Mouse (Mus musculus) stomach, embryonic 15.5 days (tissue): ENCODE results near the gene Creb3l4. TPM values are rescaled to one million over a fixed set of nuclear protein-coding genes. Genes with fewer than 3 reads are reported as not detected.
A peak's percentile ranks its signal among the peaks of the same experiment; 100 is the strongest.

Source experiments
- ATAC-seq: fragments of 200-750 bp; cut with Nextera tagmentation; 2 replicates; pipeline ENCODE4 v1.8.0; 2017; ENCODE audit warnings: low read depth, moderate number of reproducible peaks, moderate TSS enrichment; ENCODE audit not compliant: insufficient read depth, low FRiP score
- H3K27ac ChIP-seq: fragments of 300-500 bp; sonication (generic); 2 replicates; pipeline ENCODE4 v1.5.1; 2015; ENCODE audit warnings: mild to moderate bottlenecking, inconsistent platforms
- H3K27me3 ChIP-seq: fragments of 300-500 bp; sonication (generic); replicated peaks from 2 replicates; pipeline ENCODE4 v1.6.1; 2015; ENCODE audit warnings: inconsistent platforms
- H3K36me3 ChIP-seq: fragments of 300-500 bp; sonication (generic); 2 replicates; pipeline ENCODE4 v1.6.1; 2015; ENCODE audit warnings: inconsistent platforms
- H3K4me1 ChIP-seq: fragments of 300-500 bp; sonication (generic); 2 replicates; pipeline ENCODE4 v1.6.1; 2015; ENCODE audit warnings: inconsistent platforms
- H3K4me2 ChIP-seq: fragments of 300-500 bp; sonication (generic); 2 replicates; pipeline ENCODE4 v1.6.1; 2015; ENCODE audit warnings: mild to moderate bottlenecking, inconsistent platforms
- H3K4me3 ChIP-seq: fragments of 300-500 bp; sonication (generic); replicated peaks from 2 replicates; pipeline ENCODE4 v1.5.1; 2015; ENCODE audit warnings: inconsistent platforms
- H3K9ac ChIP-seq: fragments of 300-500 bp; sonication (generic); 2 replicates; pipeline ENCODE4 v1.6.1; 2015; ENCODE audit warnings: inconsistent platforms
- H3K9me3 ChIP-seq: fragments of 300-500 bp; sonication (generic); 2 replicates; pipeline ENCODE4 v1.6.1; 2016; ENCODE audit warnings: inconsistent platforms
- WGBS: fragments of 180-500 bp; shearing (Covaris S2); methylation state at CpG from one replicate; pipeline ENCODE4 v1.1.7; 2015; 5-methylcytosine and 5-hydroxymethylcytosine counted together
- polyA plus RNA-seq: library from polyadenylated mRNA; unstranded; fragments of >200 nt; fragmentation: Nextera tagmentation; extraction: Ambion mirVana; gene quantifications from 2 replicates; pipeline ENCODE4 v1.2.1, GENCODE M21; 2015

Creb3l4 gene
- polyA plus RNA-seq, 1 experiment from 2014 or later = 21.4 TPM

DNA sequence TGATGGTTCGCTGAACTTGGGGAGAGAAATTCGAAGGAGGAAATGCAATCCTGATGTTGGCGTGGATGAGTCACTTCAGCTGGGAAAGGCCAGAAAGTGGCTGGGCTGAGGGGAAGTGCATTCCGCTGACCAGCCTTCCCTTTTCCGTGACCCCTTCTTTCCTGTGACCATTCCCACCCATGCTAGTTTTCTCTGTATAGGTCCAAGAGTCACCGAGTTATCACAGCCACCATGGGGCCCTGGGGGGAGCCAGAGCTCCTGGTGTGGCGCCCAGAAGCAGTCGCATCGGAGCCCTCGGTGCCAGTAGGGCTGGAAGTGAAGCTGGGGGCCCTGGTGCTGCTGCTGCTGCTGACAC lies 5.4 kb upstream of the Creb3l4 start:
- Histone ChIP-seq H3K9me3 (no peaks in the 10 kb centered on the region), H3K9ac (peak overlapping the region; percentile 88), H3K4me2 (peak overlapping the region; percentile 88), H3K4me1 (peaks cover 9% of the 10 kb centered on the region), H3K4me3 (peak overlapping the region; percentile 81), H3K27ac (peak overlapping the region; percentile 94), H3K36me3 (peaks cover 13% of the 10 kb centered on the region; the same call in 1 of the 2 replicates), H3K27me3 (no peaks in the 10 kb centered on the region)
- WGBS = under 1% methylated on average over 10 of the region's 10 CpGs
- no peak for ATAC-seq

DNA sequence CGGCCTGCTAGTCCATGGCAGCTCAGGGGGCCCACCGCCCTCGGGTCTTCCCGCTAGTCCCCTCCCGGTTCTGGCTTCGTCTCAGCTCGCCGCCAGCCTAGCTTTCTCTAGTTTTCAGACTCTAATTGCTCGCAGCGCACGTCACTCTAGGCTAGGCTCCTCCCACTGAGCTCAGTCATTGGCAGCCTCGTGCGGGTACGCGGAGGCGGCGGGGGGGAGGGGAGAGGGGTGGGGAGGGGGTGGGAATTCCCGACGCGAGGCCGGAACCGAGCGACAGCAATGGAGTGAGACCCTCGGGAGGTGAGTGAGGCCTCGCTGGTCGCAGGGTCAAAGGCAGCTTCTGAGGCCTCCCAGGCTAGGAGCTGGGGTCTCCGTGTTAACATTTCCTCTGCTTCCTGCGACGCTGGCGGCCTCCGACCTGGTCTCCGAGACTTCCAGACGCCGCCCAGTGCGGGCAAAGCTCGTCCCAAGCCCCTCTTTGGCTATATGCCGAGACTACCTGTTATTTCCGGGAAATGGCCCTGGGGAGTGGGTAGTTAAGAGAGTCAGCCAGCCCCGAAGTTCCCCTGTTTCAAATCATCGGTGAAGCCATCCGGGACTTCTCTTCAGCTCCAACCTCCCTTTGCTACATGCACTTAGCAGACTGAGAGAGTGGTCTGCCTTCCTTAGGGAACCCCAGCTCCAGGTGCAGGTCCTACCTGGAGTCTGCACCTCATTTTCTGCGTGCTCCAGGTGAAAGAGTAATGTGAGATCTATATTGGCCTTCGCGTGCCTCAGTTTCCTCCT lies 4.8 kb upstream of the Creb3l4 start, which contains the start of gene Slc39a1:
Gene Slc39a1 (plus strand): TSS at position 213 of the 786 bp plus-strand sequence.
- H3K9me3 ChIP-seq = no peaks in the 10 kb centered on the region
- ATAC-seq = peak; percentile 94
- WGBS = under 1% methylated on average over 42 of the region's 44 CpGs
- H3K4me3 ChIP-seq = peak within 1 kb of the TSS; percentile 81
- no peaks in the 10 kb centered on the region for H3K27me3 ChIP-seq
- H3K36me3 ChIP-seq = peaks cover 13% of the 10 kb centered on the region; the same call in 1 of the 2 replicates
- peaks cover 9% of the 10 kb centered on the region for H3K4me1 ChIP-seq
- peak within 1 kb of the TSS; percentile 88 for H3K4me2 ChIP-seq
- H3K27ac ChIP-seq = peak within 1 kb of the TSS; percentile 94
- peak within 1 kb of the TSS; percentile 88 for H3K9ac ChIP-seq

GRCm38 (mm10) chr3:90247630-90247959 lies 4.3 kb upstream of the Creb3l4 start:
- under 1% methylated on average over 3 of the region's 3 CpGs for WGBS
- ATAC-seq = no peak

GRCm38 (mm10) chr3:90245406-90245805 lies 2.1 kb upstream of the Creb3l4 start:
- no peak for ATAC-seq
- Histone ChIP-seq H3K4me1 (peaks cover 12% of the 10 kb centered on the region), H3K27me3 (no peaks in the 10 kb centered on the region), H3K9ac (no peak overlapping the region), H3K9me3 (no peaks in the 10 kb centered on the region), H3K36me3 (peaks cover 3% of the 10 kb centered on the region; the same call in 1 of the 2 replicates), H3K4me2 (no peak overlapping the region), H3K4me3 (no peak overlapping the region), H3K27ac (no peak overlapping the region)
- WGBS = 39% methylated on average over 2 of the region's 2 CpGs

More at GRCm38 (mm10) chr3:90247630-90247959, 4.3 kb upstream of the Creb3l4 start:
- Histone ChIP-seq H3K4me2 (peak overlapping the region; percentile 88), H3K36me3 (peaks cover 13% of the 10 kb centered on the region; the same call in 1 of the 2 replicates), H3K27me3 (no peaks in the 10 kb centered on the region), H3K4me1 (peaks cover 9% of the 10 kb centered on the region), H3K27ac (peak overlapping the region; percentile 94), H3K9ac (no peak overlapping the region; the same call in 1 of the 2 replicates), H3K9me3 (no peaks in the 10 kb centered on the region), H3K4me3 (peak overlapping the region; percentile 81)

DNA sequence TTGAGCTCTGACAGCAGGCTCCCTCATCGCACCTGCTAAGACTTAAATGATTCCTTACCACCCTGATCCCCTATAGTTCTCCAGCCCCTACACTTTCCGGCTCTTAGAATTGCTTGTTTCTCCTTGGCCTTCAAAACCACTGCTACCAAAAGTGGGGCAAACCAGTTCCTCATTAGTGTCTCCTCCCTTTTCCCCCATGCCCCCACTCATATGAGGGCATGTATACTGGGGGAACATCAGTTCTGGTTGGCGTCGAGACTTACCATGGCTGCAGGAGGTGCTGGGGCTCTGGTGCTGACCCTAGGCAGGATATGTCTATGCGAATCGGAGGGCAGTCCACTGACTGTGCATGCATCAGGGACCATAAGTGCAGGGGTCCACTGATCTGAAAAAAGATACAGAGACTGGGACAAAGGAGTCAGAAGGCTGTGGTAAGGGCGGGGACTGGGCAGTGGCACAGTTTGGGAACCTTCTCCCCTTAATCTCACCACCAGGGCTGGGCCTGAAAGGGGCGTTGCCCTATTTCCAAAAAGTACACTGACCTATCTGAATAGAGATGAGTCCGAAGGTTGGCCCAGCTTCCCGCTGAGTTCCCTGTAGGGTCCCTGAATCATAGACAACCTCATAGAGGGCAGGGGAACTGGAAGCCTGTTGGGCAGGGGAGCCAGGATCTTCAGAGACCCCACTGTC lies 1.5 kb downstream of the Creb3l4 start:
- H3K27ac ChIP-seq = no peak overlapping the region
- H3K9me3 ChIP-seq = no peaks in the 10 kb centered on the region
- H3K4me1 ChIP-seq = peaks cover 3% of the 10 kb centered on the region; the same call in 1 of the 2 replicates
- ATAC-seq = no peak
- peak overlapping the region; percentile 61 for H3K4me2 ChIP-seq
- H3K4me3 ChIP-seq = no peak overlapping the region; the same call in 1 of the 2 replicates
- no peak overlapping the region for H3K9ac ChIP-seq
- no peaks in the 10 kb centered on the region for H3K27me3 ChIP-seq
- no peaks in the 10 kb centered on the region for H3K36me3 ChIP-seq
- WGBS = 83% methylated on average over 10 of the region's 10 CpGs

- H3K27me3 ChIP-seq = no peaks in the 10 kb centered on the region
- ATAC-seq = no peak
- H3K9me3 ChIP-seq = no peaks in the 10 kb centered on the region
- H3K9ac ChIP-seq = no peak overlapping the region
- H3K4me1 ChIP-seq = peaks cover 3% of the 10 kb centered on the region; the same call in 1 of the 2 replicates
- WGBS = 92% methylated on average over 2 of the region's 2 CpGs
- no peak overlapping the region for H3K4me2 ChIP-seq
- no peak overlapping the region for H3K4me3 ChIP-seq
- H3K36me3 ChIP-seq = 0 out of 2 replicates have a peak, but pooled peaks cover 3% of the 10 kb centered on the region
- H3K27ac ChIP-seq = no peak overlapping the region
Measured at GRCm38 (mm10) chr3:90241251-90241650, 2.1 kb downstream of the Creb3l4 start.

DNA sequence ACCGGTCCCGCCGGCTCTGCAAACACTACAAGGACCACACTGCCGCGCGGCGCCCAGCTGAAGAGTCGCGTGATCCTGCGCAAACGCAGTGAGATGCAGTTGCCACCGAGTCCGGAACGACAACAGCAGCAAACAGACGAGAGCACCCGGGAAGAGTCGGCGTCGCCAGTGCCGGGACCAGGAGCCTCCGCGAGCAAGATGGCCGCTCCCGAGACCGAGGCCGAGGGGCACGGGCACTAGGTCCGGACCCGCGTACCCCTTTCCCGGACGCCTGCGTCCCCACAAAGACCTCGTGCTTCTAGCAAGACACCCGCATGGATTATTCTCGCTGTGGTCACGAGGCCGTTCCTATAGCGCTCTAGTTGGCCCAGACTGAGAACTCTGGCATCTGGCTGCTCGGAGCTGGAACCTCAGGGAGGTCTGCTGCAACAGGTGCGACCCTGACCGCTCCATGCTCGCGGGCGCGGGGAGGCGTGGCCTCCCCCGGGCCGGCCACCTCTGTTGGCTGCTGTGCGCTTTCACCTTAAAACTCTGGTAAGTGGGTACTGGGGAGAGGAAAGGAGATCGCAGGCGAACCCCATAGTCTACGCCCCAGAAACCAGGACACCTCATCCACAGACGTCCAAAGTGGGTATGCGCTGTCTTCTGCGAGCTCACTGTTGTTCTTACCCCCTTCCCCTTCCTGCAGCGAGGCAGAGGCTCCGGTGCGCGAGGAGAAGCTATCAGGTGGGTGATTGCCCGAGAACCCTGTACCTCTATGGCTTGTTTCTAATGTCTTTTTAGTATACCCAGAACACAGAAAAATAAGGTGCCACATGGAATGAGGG lies 11.6 kb downstream of the Creb3l4 start, which contains the start of gene Jtb:
Gene Jtb (plus strand): TSS at position 91 of the 827 bp plus-strand sequence.
- Histone ChIP-seq H3K4me2 (peak within 1 kb of the TSS; percentile 80), H3K27ac (peak within 1 kb of the TSS; percentile 91), H3K9ac (peak within 1 kb of the TSS; percentile 85), H3K4me3 (peak within 1 kb of the TSS; percentile 84), H3K9me3 (no peaks in the 10 kb centered on the region), H3K4me1 (no peaks in the 10 kb centered on the region), H3K36me3 (0 out of 2 replicates have a peak, but pooled peaks cover 7% of the 10 kb centered on the region), H3K27me3 (no peaks in the 10 kb centered on the region)
- WGBS = under 1% methylated on average over 61 of the region's 61 CpGs
- ATAC-seq = peak; percentile 96

DNA sequence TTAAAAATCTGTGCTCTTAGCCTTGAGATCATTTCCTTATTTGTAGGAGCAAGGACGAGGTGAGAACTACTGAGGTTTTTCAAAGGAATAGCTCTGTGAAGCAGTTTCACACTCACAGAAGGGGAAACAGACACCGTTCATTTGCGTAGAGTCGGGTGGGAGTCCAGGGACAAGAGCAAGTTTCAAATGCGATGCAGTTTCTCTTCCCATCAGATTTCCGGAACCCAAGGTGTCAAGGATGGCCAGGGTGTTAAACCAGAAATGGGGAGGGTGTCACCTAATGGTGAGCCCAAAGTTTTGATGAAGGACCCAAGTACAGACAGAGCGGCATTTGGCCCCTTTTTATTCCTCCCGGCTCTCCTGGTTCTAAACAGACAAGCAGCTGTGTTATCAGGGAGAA lies 12.2 kb downstream of the Creb3l4 start:
- Histone ChIP-seq H3K4me2 (peak overlapping the region; percentile 80), H3K36me3 (0 out of 2 replicates have a peak, but pooled peaks cover 4% of the 10 kb centered on the region), H3K9me3 (no peaks in the 10 kb centered on the region), H3K27me3 (no peaks in the 10 kb centered on the region), H3K27ac (peak overlapping the region; percentile 91; the same call in 1 of the 2 replicates), H3K4me1 (no peaks in the 10 kb centered on the region), H3K4me3 (peak overlapping the region; percentile 84), H3K9ac (0 out of 2 replicates have a peak overlapping the region, but pooled peaks have one; percentile 13)
- no peak for ATAC-seq
- WGBS = 12% methylated on average over 8 of the region's 8 CpGs

DNA sequence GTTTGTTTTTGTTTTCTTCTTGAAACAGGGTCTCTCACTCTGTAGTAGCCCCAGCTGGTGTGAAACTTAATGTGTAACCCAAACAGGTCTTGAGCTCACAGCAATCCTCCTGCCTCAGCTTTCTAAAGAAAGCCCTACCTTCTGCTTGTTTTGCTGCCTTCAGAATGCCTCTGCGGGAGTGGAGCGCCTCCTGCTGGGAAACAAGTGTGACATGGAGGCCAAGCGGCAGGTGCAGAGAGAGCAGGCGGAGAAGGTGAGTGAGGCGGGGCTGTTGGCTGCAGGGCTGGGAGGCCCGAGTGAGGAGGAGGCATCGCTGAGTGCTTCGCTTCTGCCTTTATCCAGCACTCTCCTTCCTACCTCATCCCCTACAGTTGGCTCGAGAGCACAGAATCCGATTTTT lies 19.0 kb downstream of the Creb3l4 start:
- H3K27me3 ChIP-seq = no peaks in the 10 kb centered on the region
- no peak for ATAC-seq
- 76% methylated on average over 10 of the region's 10 CpGs for WGBS

GRCm38 (mm10) chr3:90222941-90223340 lies 20.4 kb downstream of the Creb3l4 start:
- H3K4me1 ChIP-seq = peaks cover 12% of the 10 kb centered on the region; the same call in 1 of the 2 replicates
- no peak overlapping the region for H3K4me2 ChIP-seq
- no peaks in the 10 kb centered on the region for H3K27me3 ChIP-seq
- no peak overlapping the region for H3K9ac ChIP-seq
- no peak for ATAC-seq
- WGBS = 76% methylated on average over 3 of the region's 3 CpGs
- no peak overlapping the region for H3K4me3 ChIP-seq
- H3K9me3 ChIP-seq = no peaks in the 10 kb centered on the region
- H3K36me3 ChIP-seq = peaks cover 10% of the 10 kb centered on the region; the same call in 1 of the 2 replicates
- no peak overlapping the region for H3K27ac ChIP-seq

More for the DNA sequence above, 19.0 kb downstream of the Creb3l4 start:
- Histone ChIP-seq H3K4me3 (no peak overlapping the region), H3K4me2 (no peak overlapping the region), H3K27ac (no peak overlapping the region), H3K9ac (no peak overlapping the region), H3K36me3 (peaks cover 10% of the 10 kb centered on the region; the same call in 1 of the 2 replicates), H3K9me3 (no peaks in the 10 kb centered on the region), H3K4me1 (peaks cover 12% of the 10 kb centered on the region; the same call in 1 of the 2 replicates)

GRCm38 (mm10) chr3:90222455-90222854 lies 20.9 kb downstream of the Creb3l4 start:
- 79% methylated on average over 4 of the region's 4 CpGs for WGBS
- no peak overlapping the region for H3K9ac ChIP-seq
- H3K27me3 ChIP-seq = no peaks in the 10 kb centered on the region
- peaks cover 12% of the 10 kb centered on the region; the same call in 1 of the 2 replicates for H3K4me1 ChIP-seq
- H3K36me3 ChIP-seq = peaks cover 10% of the 10 kb centered on the region; the same call in 1 of the 2 replicates
- H3K4me3 ChIP-seq = no peak overlapping the region
- H3K4me2 ChIP-seq = no peak overlapping the region
- H3K9me3 ChIP-seq = no peaks in the 10 kb centered on the region
- no peak for ATAC-seq
- no peak overlapping the region for H3K27ac ChIP-seq
